Mouse (Mus musculus) lung, postnatal 0 days (tissue): ENCODE data around the gene Chrm5.

Source experiments
- CTCF ChIP-seq: IDR thresholded peaks from 2 replicates; pipeline ENCODE4 v1.5.1; 2016; ENCODE audit warnings: antibody characterized with exemption, mild to moderate bottlenecking
- EP300 ChIP-seq: IDR thresholded peaks from 2 replicates; pipeline ENCODE4 v1.6.1; 2016; ENCODE audit warnings: antibody characterized with exemption, mild to moderate bottlenecking, control low read depth

- TF ChIP-seq EP300, result no peak
- TF ChIP-seq CTCF, result no peak
Measured at GRCm38 (mm10) chr2:112483334-112483651, 2.7 kb upstream of the Chrm5 start.
